Mouse (Mus musculus): Measurements from ENCODE around the gene Hmcn1. TPM values are rescaled to one million over a fixed set of nuclear protein-coding genes. Genes with fewer than 3 reads are reported as not detected.
A peak's percentile ranks its signal among the peaks of the same experiment; 100 is the strongest.

The Hmcn1 gene
- polyA plus RNA-seq, 1 experiment from 2014 or later, result 14.2 TPM

DNA sequence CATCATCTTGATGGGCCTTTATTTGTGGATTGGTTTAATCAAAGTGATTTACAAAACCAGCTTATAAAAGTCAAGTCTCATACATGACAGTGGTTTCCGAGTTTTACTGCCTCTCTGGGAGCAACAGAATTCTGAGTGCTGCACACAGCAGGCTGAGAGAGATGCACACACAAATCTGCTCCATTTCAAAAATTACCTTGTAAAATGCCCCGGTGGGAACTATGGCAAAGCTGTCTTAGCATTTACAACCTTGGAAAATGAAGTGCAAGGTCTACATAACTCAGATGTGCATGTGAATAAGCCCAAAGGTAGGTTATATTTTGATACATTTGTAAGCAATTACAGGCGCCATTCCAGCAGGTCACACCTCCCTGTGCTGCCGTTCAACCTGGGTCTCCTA lies 245.5 kb downstream of the Hmcn1 start:
- H3K27ac ChIP-seq, result no peak overlapping the region
- peaks cover 12% of the 10 kb centered on the region for H3K4me1 ChIP-seq
- no peaks in the 10 kb centered on the region for H3K27me3 ChIP-seq (ENCODE audit: low read depth, poor library complexity, severe bottlenecking)
- no peak for DNase-seq (ENCODE audit: low spot score)
- 83% methylated on average over 4 of the region's 4 CpGs for WGBS
- H3K4me3 ChIP-seq, result no peak overlapping the region
- H3K9me3 ChIP-seq (replicated peaks), result no peaks in the 10 kb centered on the region
- peaks cover 39% of the 10 kb centered on the region for H3K36me3 ChIP-seq

DNA sequence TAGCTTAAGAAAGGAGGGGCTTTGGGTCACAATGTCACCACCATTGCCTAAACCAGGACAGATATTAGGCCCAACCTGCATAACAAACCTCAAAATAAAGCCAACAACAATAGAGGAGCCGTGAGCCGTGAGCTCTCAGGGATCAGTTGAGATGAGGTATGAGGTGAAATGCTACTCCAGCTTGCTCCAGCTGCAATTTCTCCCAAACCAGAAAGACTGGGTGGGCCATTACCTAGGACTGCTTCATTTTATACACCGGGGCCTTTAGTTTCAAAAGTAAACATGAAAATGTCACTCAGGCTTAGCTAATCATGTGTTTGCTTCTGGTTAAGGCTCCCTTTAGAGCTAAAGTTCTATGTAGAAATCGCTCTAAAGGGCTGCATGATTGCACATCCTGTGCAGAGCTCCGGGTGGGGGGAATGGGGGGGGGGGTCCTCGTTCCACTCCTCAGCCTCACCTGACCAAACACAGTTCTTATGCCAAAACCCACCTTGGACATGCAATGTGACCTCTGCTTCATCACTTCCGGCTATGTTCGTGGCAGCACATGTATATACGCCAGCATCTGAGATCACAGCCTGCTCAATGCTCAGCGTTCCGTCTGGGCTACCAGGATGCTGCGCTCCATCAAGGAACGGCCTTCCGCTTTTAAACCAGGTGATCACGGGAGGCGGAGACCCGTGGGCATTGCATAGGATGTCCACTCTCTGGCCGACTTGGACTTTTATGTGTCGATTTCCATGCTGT lies 250.0 kb downstream of the Hmcn1 start:
- Histone ChIP-seq H3K9me3 (replicated peaks) (no peaks in the 10 kb centered on the region), H3K36me3 (peaks cover 37% of the 10 kb centered on the region), H3K27ac (peak overlapping the region; percentile 73), H3K4me1 (peaks cover 19% of the 10 kb centered on the region), H3K4me3 (no peak overlapping the region), H3K27me3 (ENCODE audit: low read depth, poor library complexity, severe bottlenecking) (no peaks in the 10 kb centered on the region)
- no peak for DNase-seq (ENCODE audit: low spot score)
- 84% methylated on average over 19 of the region's 19 CpGs for WGBS

- no peak for DNase-seq (ENCODE audit: low spot score)
- Histone ChIP-seq H3K36me3 (peaks cover 34% of the 10 kb centered on the region), H3K27ac (peak overlapping the region; percentile 73), H3K27me3 (ENCODE audit: low read depth, poor library complexity, severe bottlenecking) (no peaks in the 10 kb centered on the region), H3K9me3 (replicated peaks) (no peaks in the 10 kb centered on the region), H3K4me3 (no peak overlapping the region), H3K4me1 (peaks cover 19% of the 10 kb centered on the region)
- 75% methylated on average over 7 of the region's 7 CpGs for WGBS
Measured at GRCm38 (mm10) chr1:150742376-150743087, 250.7 kb downstream of the Hmcn1 start.

- H3K9me3 ChIP-seq (replicated peaks), result no peaks in the 10 kb centered on the region
- no peaks in the 10 kb centered on the region for H3K27me3 ChIP-seq (ENCODE audit: low read depth, poor library complexity, severe bottlenecking)
- no peak overlapping the region for H3K4me3 ChIP-seq
- H3K27ac ChIP-seq, result no peak overlapping the region
- DNase-seq (ENCODE audit: low spot score), result no peak
- H3K4me1 ChIP-seq, result peaks cover 6% of the 10 kb centered on the region; the same call in 1 of the 2 replicates
- H3K36me3 ChIP-seq, result peaks cover 10% of the 10 kb centered on the region
- 82% methylated on average over 5 of the region's 5 CpGs for WGBS
Measured at GRCm38 (mm10) chr1:150711438-150711837, 281.8 kb downstream of the Hmcn1 start.

DNA sequence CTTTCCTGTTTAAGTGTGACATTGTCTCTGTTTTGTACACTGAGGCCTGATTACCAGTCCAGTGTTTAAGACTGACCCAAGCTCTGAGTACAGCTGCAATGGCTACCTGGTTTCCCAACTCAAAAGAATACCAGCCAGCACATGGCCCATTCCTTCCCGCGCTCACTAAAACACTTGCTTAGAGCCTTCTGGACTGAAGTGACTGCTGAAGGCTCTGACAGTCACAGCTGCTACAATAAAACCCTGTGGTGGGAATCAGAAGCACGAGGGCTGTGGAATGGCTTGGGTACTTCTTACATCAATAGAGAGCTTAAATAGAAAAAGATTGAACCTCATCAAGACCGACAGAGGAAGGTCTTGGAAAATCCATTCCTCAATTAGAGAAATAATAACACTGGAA lies 286.7 kb downstream of the Hmcn1 start:
- WGBS, result 36% methylated on average over 4 of the region's 4 CpGs
- Histone ChIP-seq H3K36me3 (peaks cover 12% of the 10 kb centered on the region), H3K4me3 (no peak overlapping the region), H3K9me3 (replicated peaks) (no peaks in the 10 kb centered on the region), H3K27me3 (ENCODE audit: low read depth, poor library complexity, severe bottlenecking) (no peaks in the 10 kb centered on the region), H3K4me1 (peaks cover 7% of the 10 kb centered on the region; the same call in 1 of the 2 replicates), H3K27ac (0 out of 2 replicates have a peak overlapping the region, but pooled peaks have one; percentile 1)
- DNase-seq (ENCODE audit: low spot score), result peak; percentile 67

- no peak for DNase-seq (ENCODE audit: low spot score)
- H3K4me3 ChIP-seq, result no peak overlapping the region
- H3K36me3 ChIP-seq, result peaks cover 38% of the 10 kb centered on the region
- no peaks in the 10 kb centered on the region for H3K9me3 ChIP-seq (replicated peaks)
- H3K27ac ChIP-seq, result no peak overlapping the region
- H3K4me1 ChIP-seq, result no peaks in the 10 kb centered on the region
- 90% methylated on average over 3 of the region's 3 CpGs for WGBS
- no peaks in the 10 kb centered on the region for H3K27me3 ChIP-seq (ENCODE audit: low read depth, poor library complexity, severe bottlenecking)
Measured at GRCm38 (mm10) chr1:150697749-150698148, 295.5 kb downstream of the Hmcn1 start.

GRCm38 (mm10) chr1:150682044-150682443 lies 311.2 kb downstream of the Hmcn1 start:
- 10% methylated on average over 6 of the region's 6 CpGs for WGBS
- Histone ChIP-seq H3K9me3 (replicated peaks) (no peaks in the 10 kb centered on the region), H3K27ac (peak overlapping the region; percentile 71), H3K27me3 (ENCODE audit: low read depth, poor library complexity, severe bottlenecking) (no peaks in the 10 kb centered on the region), H3K36me3 (peaks cover 32% of the 10 kb centered on the region), H3K4me1 (peaks cover 31% of the 10 kb centered on the region), H3K4me3 (0 out of 2 replicates have a peak overlapping the region, but pooled peaks have one; percentile 19)
- DNase-seq (ENCODE audit: low spot score), result peak; percentile 56

GRCm38 (mm10) chr1:150681433-150681832 lies 311.8 kb downstream of the Hmcn1 start:
- DNase-seq (ENCODE audit: low spot score), result no peak
- H3K9me3 ChIP-seq (replicated peaks), result no peaks in the 10 kb centered on the region
- H3K27me3 ChIP-seq (ENCODE audit: low read depth, poor library complexity, severe bottlenecking), result no peaks in the 10 kb centered on the region
- H3K36me3 ChIP-seq, result peaks cover 26% of the 10 kb centered on the region
- H3K4me1 ChIP-seq, result peaks cover 31% of the 10 kb centered on the region
- peak overlapping the region; percentile 63 for H3K27ac ChIP-seq
- 0 out of 2 replicates have a peak overlapping the region, but pooled peaks have one; percentile 19 for H3K4me3 ChIP-seq
- 91% methylated on average over 3 of the region's 3 CpGs for WGBS

GRCm38 (mm10) chr1:150681006-150681405 lies 312.2 kb downstream of the Hmcn1 start:
- no peak for DNase-seq (ENCODE audit: low spot score)

GRCm38 (mm10) chr1:150680345-150680744 lies 312.9 kb downstream of the Hmcn1 start:
- peaks cover 31% of the 10 kb centered on the region for H3K4me1 ChIP-seq
- no peak overlapping the region for H3K4me3 ChIP-seq
- no peaks in the 10 kb centered on the region for H3K27me3 ChIP-seq (ENCODE audit: low read depth, poor library complexity, severe bottlenecking)
- no peak for DNase-seq (ENCODE audit: low spot score)
- H3K27ac ChIP-seq, result peak overlapping the region; percentile 42; the same call in 1 of the 2 replicates
- 77% methylated on average over 4 of the region's 4 CpGs for whole genome bisulfite sequencing
- no peaks in the 10 kb centered on the region for H3K9me3 ChIP-seq (replicated peaks)
- H3K36me3 ChIP-seq, result peaks cover 23% of the 10 kb centered on the region

More at GRCm38 (mm10) chr1:150681006-150681405, 312.2 kb downstream of the Hmcn1 start:
- 89% methylated on average over 15 of the region's 15 CpGs for WGBS
- Histone ChIP-seq H3K4me1 (peaks cover 31% of the 10 kb centered on the region), H3K27ac (peak overlapping the region; percentile 42; the same call in 1 of the 2 replicates), H3K9me3 (replicated peaks) (no peaks in the 10 kb centered on the region), H3K4me3 (no peak overlapping the region), H3K36me3 (peaks cover 23% of the 10 kb centered on the region), H3K27me3 (ENCODE audit: low read depth, poor library complexity, severe bottlenecking) (no peaks in the 10 kb centered on the region)

DNA sequence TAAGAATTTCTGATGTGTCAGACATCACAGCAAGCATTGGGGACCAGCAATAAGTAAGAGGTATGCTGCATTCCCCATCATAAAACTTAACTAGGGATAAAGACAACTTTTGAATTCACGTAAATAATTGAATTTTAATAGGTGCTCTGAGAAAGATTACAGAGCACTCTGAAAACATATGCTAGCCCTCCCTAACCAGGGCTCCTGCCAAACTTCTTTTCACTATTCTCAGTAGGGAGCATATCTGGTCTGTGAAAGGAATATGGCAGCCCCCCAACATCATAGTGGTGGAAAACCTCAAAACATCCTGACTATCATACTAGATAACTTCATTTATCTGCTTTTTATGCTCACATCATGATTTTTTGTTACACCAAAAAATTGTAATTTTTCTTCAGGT lies 347.9 kb downstream of the Hmcn1 start:
- Histone ChIP-seq H3K36me3 (peaks cover 58% of the 10 kb centered on the region), H3K27ac (no peak overlapping the region), H3K9me3 (replicated peaks) (no peaks in the 10 kb centered on the region), H3K4me1 (no peaks in the 10 kb centered on the region), H3K4me3 (no peak overlapping the region), H3K27me3 (ENCODE audit: low read depth, poor library complexity, severe bottlenecking) (no peaks in the 10 kb centered on the region)
- WGBS, result 94% methylated on average over 1 of the region's 1 CpGs
- no peak for DNase-seq (ENCODE audit: low spot score)

DNA sequence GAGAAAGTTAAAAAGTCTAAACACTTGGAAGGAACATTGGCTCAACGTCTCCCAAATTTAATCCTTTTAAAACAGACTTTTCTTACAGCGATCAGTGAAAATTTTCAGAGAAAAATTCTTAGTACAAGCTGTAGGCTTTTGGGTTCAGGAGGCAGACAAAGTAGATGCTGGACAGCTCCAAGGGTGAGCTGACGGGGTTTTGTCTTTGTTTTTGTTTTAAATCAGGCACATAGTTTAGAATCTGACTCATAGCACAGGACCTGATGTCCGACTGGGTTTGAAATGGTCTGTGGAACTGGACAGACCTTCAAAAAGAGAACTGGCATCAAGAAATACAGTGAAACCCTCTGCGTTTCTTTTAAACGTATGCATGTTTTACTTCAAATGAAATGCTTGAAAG lies 353.7 kb downstream of the Hmcn1 start:
- 73% methylated on average over 6 of the region's 6 CpGs for WGBS
- no peaks in the 10 kb centered on the region for H3K27me3 ChIP-seq (ENCODE audit: low read depth, poor library complexity, severe bottlenecking)
- no peaks in the 10 kb centered on the region for H3K9me3 ChIP-seq (replicated peaks)
- H3K27ac ChIP-seq, result no peak overlapping the region
- H3K4me1 ChIP-seq, result no peaks in the 10 kb centered on the region
- no peak for DNase-seq (ENCODE audit: low spot score)
- peaks cover 21% of the 10 kb centered on the region for H3K36me3 ChIP-seq
- no peak overlapping the region for H3K4me3 ChIP-seq

- Histone ChIP-seq H3K36me3 (peaks cover 39% of the 10 kb centered on the region), H3K9me3 (replicated peaks) (no peaks in the 10 kb centered on the region), H3K27ac (no peak overlapping the region), H3K4me3 (no peak overlapping the region), H3K27me3 (ENCODE audit: low read depth, poor library complexity, severe bottlenecking) (no peaks in the 10 kb centered on the region), H3K4me1 (no peaks in the 10 kb centered on the region)
- no peak for DNase-seq (ENCODE audit: low spot score)
- WGBS, result 74% methylated on average over 4 of the region's 4 CpGs
Measured at GRCm38 (mm10) chr1:150632506-150632905, 360.7 kb downstream of the Hmcn1 start.
